Mouse (Mus musculus) olfactory bulb, adult 2 months (tissue): ENCODE measurements around the gene March11.

Source experiments
- CTCF ChIP-seq: fragments of 200-500 bp; IDR thresholded peaks from 2 replicates; pipeline ENCODE4 v1.5.1; 2012; ENCODE audit warnings: low read depth, mild to moderate bottlenecking, low read length, moderate library complexity; ENCODE audit not compliant: insufficient read depth
- POLR2A ChIP-seq: fragments of 200-500 bp; IDR thresholded peaks from 2 replicates; pipeline ENCODE4 v1.6.1; 2012; ENCODE audit warnings: mild to moderate bottlenecking, low read depth, low read length, moderate library complexity; ENCODE audit not compliant: insufficient read depth

- no peak for TF ChIP-seq CTCF
- no peak for TF ChIP-seq POLR2A
Observed at GRCm38 (mm10) chr15:26432676-26433075, 123.8 kb downstream of the March11 start.
